Mouse (Mus musculus): ENCODE data around the gene Pfdn5. TPM values are rescaled to one million over a fixed set of nuclear protein-coding genes. Genes with fewer than 3 reads are reported as not detected.

Pfdn5 gene
- total and polyA plus RNA-seq, 3 experiments = 302 to 7,439 (median 465) TPM

DNA sequence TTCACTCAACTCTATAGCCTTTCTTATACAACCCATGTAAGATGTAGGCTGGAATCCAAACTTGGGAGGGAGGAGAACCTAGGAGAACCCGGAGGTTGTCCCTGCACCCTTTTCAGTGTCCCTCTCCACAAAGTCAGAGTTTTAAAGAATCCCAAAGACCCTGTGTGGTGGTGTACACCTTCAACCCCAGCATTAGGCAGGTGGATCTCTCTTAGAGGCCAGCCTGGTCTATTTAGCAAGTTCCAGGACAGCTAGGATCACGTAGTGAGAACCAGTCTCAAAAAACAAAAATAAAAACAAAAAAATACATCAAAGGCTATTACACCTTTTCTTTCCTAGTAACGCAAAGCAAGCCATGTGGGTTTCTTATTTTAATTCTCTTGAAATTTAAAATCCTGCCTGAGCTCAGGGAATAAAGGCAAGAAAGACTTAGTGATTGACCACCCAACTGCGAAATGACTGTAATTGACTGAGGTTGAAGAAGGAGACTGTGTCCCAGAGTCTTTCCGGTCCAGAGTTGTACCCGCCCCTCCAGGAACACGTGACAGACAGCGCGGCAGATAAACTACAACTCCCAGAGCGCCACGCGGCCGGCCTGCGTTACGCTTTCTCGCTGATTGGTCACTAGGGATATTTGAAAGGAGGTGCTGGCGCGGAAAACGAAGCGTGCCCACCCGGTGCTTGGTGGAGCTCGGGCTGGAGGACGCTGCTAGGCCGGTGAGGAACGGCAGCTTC is 30.1 kb upstream of the Pfdn5 start, which contains the start of gene Espl1 (continued):
- no peak for TF ChIP-seq MEF2A (IDR thresholded peaks at IDR 0.05; ENCODE audit: extremely low read depth, insufficient replicate concordance, low read depth, low read length, poor library complexity, severe bottlenecking)
- TF ChIP-seq SIN3A (IDR thresholded peaks at IDR 0.05; ENCODE audit: low read length) = peak; percentile 99
- TF ChIP-seq KAT2A (conservative IDR thresholded peaks at IDR 0.05; ENCODE audit: low read depth, low read length) = peak; percentile 97
- no peak for TF ChIP-seq MAFK (IDR thresholded peaks at IDR 0.05; ENCODE audit: borderline replicate concordance, low read depth, low read length)

DNA sequence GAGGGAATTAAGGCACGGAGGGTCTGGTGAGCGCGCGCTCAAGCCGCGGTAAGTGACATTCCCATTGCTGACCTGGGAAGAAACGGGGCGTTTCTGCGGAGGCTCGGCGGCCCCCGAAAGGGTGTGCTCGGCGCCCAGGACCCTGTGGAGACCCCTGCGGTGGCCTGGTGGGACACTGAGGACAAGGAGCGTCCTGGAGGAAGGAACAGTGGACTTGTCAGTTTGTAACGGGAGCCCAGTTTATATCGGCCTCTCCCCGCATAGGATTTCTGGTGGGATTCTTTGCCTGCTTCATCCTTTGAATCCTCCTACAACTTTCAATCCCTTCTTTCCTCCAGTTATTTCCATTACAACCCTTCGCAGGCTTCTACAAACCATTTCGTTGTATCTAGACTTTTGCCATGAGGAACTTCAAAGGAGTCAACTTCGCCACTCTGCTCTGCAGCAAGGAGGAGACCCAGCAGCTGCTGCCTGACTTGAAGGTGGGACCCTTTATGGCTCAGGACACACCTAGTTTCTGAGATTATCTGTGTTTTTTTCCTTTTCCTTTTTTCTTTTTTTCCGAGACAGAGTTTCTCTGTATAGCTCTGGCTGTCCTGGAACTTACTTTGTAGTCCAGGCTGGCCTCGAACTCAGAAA is 29.4 kb upstream of the Pfdn5 start:
- Histone ChIP-seq H3K9ac (ENCODE audit: control insufficient read depth, low read depth, low read length, poor library complexity, severe bottlenecking) (peak overlapping the region; percentile 77), H3K27me3 (ENCODE audit: control insufficient read depth in 1 of 2, insufficient read depth in 2 of 2, low read length in 2 of 2) (no peaks in the 10 kb centered on the region), H3K27ac (ENCODE audit: control insufficient read depth, low read depth, low read length) (peak overlapping the region; percentile 33), H3K36me3 (ENCODE audit: control insufficient read depth in 1 of 2, insufficient read depth in 2 of 2, low read length in 2 of 2) (peaks cover 5 to 15% of the 10 kb centered on the region in 2 experiments), H3K9me3 (replicated peaks; ENCODE audit: insufficient read depth, low read length) (no peaks in the 10 kb centered on the region), H3K4me3 (ENCODE audit: control insufficient read depth in 1 of 2, insufficient read depth in 1 of 2, low read depth in 2 of 2, low read length in 2 of 2) (peak overlapping the region; percentile 61 to 72), H3K4me1 (ENCODE audit: control insufficient read depth in 1 of 2, insufficient read depth in 2 of 2, low read length in 2 of 2) (peaks cover 4 to 8% of the 10 kb centered on the region in 2 experiments; a peak in 3 of 4 replicates), H3K79me2 (ENCODE audit: control insufficient read depth, insufficient read depth, low read length, poor library complexity) (peaks cover 29% of the 10 kb centered on the region)
- TF ChIP-seq POLR2A (IDR thresholded peaks at IDR 0.05; ENCODE audit: control insufficient read depth in 1 of 2, insufficient read depth in 1 of 2, low read depth in 1 of 2, low read length in 2 of 2, poor library complexity in 1 of 2) (peak in 1 of 2 experiments; percentile 99; a peak in 1 of 4 replicates), ZMIZ1 (IDR thresholded peaks at IDR 0.05; ENCODE audit: low read depth, low read length) (no peak), MYC (IDR thresholded peaks at IDR 0.05; ENCODE audit: low read depth, low read length) (peak; percentile 5; the same call in 1 of the 2 replicates)
- DNase-seq (ENCODE audit: low read depth, low spot score) = peak; percentile 73

DNA sequence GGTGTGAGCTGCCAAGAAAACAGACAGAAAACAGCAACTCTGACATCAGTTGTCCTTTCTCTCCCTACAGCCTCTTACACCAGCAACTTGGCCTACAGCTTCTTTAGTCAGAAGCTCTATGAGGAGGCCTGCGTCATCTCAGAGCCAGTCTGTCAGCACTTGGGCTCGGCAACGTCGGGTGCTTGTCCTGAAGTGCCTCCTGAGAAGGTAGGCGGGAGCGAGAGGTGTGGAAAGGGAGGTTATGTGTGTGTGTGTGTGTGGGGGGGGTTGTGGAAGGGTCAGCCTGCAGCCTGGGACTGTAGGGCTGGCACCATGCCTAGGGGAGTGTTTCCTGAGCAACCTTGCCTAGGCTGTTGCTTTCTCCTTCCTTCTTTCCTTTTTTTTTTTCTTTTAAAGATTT is 23.4 kb upstream of the Pfdn5 start:
- Histone ChIP-seq H3K79me2 (ENCODE audit: control insufficient read depth, insufficient read depth, low read length, poor library complexity) (peaks cover 20% of the 10 kb centered on the region), H3K9ac (ENCODE audit: control insufficient read depth, low read depth, low read length, poor library complexity, severe bottlenecking) (no peak overlapping the region), H3K9me3 (replicated peaks; ENCODE audit: insufficient read depth, low read length) (no peaks in the 10 kb centered on the region), H3K27ac (ENCODE audit: control insufficient read depth, low read depth, low read length) (no peak overlapping the region), H3K27me3 (ENCODE audit: control insufficient read depth in 1 of 2, insufficient read depth in 2 of 2, low read length in 2 of 2) (no peaks in the 10 kb centered on the region), H3K36me3 (ENCODE audit: control insufficient read depth in 1 of 2, insufficient read depth in 2 of 2, low read length in 2 of 2) (peaks cover 3 to 24% of the 10 kb centered on the region in 2 experiments; a peak in 2 of 4 replicates), H3K4me1 (ENCODE audit: control insufficient read depth in 1 of 2, insufficient read depth in 2 of 2, low read length in 2 of 2) (no peaks in the 10 kb centered on the region), H3K4me3 (ENCODE audit: control insufficient read depth in 1 of 2, insufficient read depth in 1 of 2, low read depth in 2 of 2, low read length in 2 of 2) (no peak overlapping the region)
- no peak for TF ChIP-seq BHLHE40 (IDR thresholded peaks at IDR 0.05; ENCODE audit: borderline replicate concordance, low read depth, low read length)
- no peak for TF ChIP-seq POLR2A (IDR thresholded peaks at IDR 0.05; ENCODE audit: control insufficient read depth in 1 of 2, insufficient read depth in 1 of 2, low read depth in 1 of 2, low read length in 2 of 2, poor library complexity in 1 of 2)
- no peak for TF ChIP-seq MAFK (IDR thresholded peaks at IDR 0.05; ENCODE audit: borderline replicate concordance, low read depth, low read length)
- TF ChIP-seq USF1 (IDR thresholded peaks at IDR 0.05; ENCODE audit: low read depth, low read length) = no peak
- no peak for TF ChIP-seq SMC3 (IDR thresholded peaks at IDR 0.05; ENCODE audit: low read depth, low read length)
- TF ChIP-seq CHD1 (IDR thresholded peaks at IDR 0.05; ENCODE audit: low read depth, low read length) = no peak
- no peak for TF ChIP-seq GABPA (IDR thresholded peaks at IDR 0.05; ENCODE audit: low read depth, low read length)
- TF ChIP-seq ZKSCAN1 (IDR thresholded peaks at IDR 0.05; ENCODE audit: low read depth, low read length) = no peak
- TF ChIP-seq EP300 (IDR thresholded peaks at IDR 0.05; ENCODE audit: low read depth in 1 of 2, low read length in 2 of 2) = no peak
- TF ChIP-seq JUND (IDR thresholded peaks at IDR 0.05; ENCODE audit: low read depth, low read length) = no peak
- no peak for TF ChIP-seq MXI1 (IDR thresholded peaks at IDR 0.05; ENCODE audit: low read depth, low read length)
- no peak for TF ChIP-seq KAT2A (conservative IDR thresholded peaks at IDR 0.05; ENCODE audit: low read depth, low read length)
- no peak for TF ChIP-seq TAL1 (IDR thresholded peaks at IDR 0.05; ENCODE audit: low read length)
- no peak for TF ChIP-seq ETS1 (IDR thresholded peaks at IDR 0.05; ENCODE audit: low read depth, low read length)
- no peak for TF ChIP-seq MYC (IDR thresholded peaks at IDR 0.05; ENCODE audit: low read depth, low read length)
- no peak for DNase-seq (ENCODE audit: low read depth, low spot score)

Measured in MEL (cell line).